Mouse (Mus musculus) ovary, postnatal 14 days (tissue): ENCODE results near the gene Echdc2.
"Not testable (repeated sequence)": the region's sequence is repeated elsewhere in the genome, so short reads cannot be mapped to it uniquely, and the experiment has no call there.

Experiments
- DNase-seq: peaks from one replicate; pipeline ENCODE4 v3.0.0; 2022; ENCODE audit warnings: low spot score

Echdc2 gene

DNA sequence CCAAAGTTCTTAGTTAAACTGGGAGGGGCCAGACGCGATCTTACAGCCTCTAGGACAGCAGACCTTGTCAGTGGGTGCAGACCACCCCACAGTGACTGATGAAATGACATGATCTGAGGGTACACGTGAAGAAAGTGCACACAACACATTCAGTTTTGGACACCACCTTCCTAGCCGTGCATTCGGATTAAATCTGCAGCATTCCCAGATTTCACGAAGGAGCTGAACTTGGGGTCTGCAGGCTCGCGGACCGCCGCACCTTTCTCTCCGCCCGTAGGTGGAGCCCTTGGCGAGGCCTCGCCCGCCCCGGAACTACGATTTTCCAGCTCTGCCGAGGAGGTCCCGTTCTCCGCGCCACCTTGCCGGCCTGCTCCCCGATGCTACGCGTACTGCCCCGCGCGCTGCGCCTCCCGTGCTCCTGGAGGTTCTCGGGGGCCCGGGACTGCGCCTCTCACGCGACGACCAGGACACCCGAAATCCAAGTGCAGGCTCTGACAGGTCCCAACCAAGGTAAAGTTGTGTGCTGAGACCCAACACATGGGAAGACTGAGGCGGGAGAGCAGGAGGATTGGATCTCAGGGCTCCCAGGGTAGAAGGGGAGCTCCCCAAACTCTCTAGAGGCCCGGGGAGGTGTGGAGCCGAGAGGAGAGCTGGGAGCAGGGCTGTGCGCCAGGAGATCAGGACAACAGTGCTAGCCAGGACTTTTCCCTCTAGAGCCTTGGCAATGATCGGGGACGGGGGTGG, at the start of gene Echdc2:
Gene Echdc2 (plus strand): TSS at position 286 of the 744 bp plus-strand sequence.
- DNase-seq = peak; percentile 42

DNA sequence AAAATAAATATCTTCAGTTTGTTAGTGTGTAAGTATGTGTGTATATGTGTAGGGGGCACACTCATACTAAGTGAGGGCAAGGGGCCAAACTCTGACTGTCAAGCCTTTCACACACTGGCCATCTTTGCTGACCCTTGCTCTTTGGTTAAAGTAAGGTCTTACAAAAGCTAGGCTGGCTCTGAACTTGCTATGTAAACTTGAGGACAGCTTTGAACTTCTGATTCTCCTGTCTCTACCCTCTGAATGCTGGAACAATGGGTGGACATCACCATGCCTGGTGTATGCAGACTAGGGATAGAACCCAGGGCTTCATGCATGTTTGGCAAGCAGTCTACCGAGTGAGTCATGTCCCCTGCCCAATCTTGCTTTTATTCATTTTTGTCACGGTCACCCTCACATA, 48.8 kb upstream of the Echdc2 start:
- no peak for DNase-seq

GRCm38 (mm10) chr4:108117488-108117887, 47.7 kb upstream of the Echdc2 start:
- DNase-seq = no peak

DNA sequence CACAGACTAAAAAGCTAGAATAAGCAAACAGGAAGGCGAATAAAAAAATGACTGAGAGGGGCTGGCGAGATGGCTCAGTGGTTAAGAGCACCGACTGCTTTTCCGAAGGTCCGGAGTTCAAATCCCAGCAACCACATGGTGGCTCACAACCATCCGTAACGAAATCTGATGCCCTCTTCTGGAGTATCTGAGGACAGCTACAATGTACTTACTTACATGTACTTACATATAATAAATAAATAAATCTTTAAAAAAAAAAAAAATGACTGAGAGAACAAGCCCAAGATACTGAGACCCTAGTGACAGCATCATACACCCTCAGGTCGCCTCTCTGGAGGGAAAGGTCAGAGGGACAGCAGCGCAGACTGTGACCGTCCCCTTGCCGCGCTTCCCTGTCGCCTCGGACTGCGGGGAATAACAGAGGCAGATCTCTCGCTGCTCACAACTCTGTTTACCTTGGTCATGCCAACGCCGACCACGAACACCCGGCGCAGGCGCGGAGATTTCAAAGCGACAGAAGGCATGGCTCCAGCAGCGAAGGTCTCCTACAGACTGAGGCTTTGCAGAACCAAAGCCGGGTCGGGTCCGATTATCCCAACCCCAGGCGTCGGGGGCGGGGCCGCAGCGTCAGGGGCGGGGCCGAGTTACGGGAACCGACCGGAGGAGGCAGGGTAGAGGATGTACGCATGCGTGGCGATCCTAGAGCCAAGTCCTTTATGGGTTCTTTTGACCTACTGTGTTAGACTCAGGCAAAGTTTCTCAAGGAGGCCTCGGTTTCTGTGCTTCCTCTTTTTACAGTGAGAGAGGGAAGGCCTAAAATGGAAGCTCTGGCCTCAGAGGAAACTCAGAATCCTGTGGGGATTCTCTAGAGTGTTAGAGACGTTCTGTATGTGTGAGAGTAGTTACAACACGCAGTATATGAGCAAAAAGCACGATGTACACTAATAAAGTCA, 47.0 kb upstream of the Echdc2 start:
- DNase-seq = peak; percentile 92

DNA sequence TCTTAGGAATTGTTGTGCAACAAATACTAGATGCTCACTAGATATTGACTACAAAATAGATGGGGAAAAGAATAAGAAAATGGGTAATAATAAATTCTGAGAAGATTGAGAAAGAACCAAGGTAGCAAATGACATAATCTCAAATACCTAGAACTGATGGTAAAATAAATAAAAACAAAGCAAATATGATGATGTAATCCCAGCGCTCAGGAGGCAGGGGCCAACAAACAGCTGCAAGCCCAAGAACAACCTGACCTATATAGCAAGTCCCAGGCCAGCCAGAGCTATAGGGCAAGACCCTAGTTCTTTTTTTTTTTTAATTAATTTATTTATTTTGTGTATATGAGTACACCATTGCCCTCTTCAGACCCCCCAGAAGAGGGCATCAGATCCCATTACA, 41.1 kb upstream of the Echdc2 start:
- DNase-seq = no peak

- DNase-seq = no peak
These were observed 39.0 kb upstream of the Echdc2 start for GRCm38 (mm10) chr4:108126260-108126659.

GRCm38 (mm10) chr4:108127516-108127915, 37.7 kb upstream of the Echdc2 start:
- DNase-seq = no peak

DNA sequence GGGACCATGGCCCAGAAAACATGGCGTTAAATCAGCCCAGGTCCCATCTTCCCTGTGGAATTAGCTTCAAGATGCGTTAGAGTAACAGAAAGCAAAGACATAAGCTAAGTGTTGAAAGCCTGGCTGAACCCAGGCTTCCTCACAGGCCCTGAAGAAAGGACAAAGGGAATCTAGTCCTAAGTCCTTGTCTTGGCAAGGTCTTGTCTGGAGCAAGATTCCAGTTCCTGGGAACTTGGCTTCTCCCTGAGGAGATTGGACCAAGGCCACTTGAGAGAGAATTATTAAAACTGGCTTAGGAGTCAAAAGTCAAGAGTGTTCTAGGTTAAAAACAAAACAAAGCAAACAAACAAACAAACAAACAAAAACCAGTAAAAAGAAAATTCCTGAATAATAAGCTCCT, 36.9 kb upstream of the Echdc2 start:
- no peak for DNase-seq

DNA sequence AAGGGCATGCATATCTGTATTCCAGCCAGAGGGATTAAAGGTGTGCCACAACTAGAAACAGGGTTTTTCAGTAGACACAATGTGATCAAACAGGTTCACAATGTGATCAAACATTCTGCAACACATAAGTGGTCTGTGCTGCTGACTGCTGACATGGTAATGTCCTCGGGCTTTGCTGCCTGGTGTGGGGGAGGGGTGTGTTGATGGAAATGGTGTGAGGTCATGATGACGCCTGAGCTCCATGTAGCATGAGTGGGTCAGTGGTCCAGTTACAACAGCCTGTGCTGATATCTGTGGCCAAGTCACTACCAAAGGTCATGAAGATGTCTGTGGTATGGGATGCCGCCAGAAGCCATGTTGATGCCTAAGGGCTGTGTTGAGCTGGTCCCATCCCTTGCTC, 34.8 kb upstream of the Echdc2 start:
- no peak for DNase-seq

- no peak for DNase-seq
These were observed 28.3 kb upstream of the Echdc2 start for GRCm38 (mm10) chr4:108136938-108137337.

DNA sequence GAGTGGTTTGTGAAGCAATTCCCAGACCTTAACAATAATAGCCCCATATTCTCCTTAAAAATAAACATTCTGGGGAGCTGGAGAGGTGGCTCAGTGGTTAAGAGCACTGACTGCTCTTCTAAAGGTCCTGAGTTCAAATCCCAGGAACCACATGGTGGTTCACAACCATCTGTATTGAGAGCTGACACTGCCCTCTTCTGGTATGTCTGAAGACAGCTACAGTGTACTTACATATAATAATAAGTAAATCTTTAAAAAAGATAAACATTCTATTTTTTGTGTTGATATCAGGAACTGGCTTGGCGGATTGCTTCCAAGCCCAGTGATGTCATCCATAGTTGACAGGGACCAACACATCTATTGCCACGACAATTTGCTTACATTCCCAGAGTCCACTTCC, 22.1 kb upstream of the Echdc2 start:
- not testable (repeated sequence) for DNase-seq

- DNase-seq = no peak
These were observed 21.5 kb upstream of the Echdc2 start for GRCm38 (mm10) chr4:108143778-108144177.

DNA sequence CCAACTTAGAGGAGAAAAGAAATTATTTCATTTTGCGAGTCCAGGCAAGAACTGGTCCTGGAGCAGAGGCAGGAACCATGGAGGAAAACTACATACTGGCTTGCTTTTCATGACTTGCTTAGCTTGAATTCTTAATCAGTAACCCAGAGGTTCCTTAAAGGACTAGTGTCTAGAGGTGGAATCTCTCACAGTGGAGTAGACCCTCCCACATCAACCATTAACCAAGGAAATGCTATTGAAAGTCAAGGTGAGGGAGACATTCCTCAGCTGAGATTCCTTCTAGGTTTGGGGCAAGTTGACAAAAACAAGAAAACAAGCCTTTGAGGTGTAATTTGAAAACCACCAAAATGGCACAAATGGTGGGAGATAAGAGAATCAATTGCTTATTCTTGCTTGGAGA, 20.4 kb upstream of the Echdc2 start, which contains the start of gene Scp2:
Gene Scp2 (minus strand): TSS at position 119 of the 400 bp plus-strand sequence.
- no peak for DNase-seq

- not testable (repeated sequence) for DNase-seq
These were observed 19.7 kb upstream of the Echdc2 start for GRCm38 (mm10) chr4:108145554-108145953.

DNA sequence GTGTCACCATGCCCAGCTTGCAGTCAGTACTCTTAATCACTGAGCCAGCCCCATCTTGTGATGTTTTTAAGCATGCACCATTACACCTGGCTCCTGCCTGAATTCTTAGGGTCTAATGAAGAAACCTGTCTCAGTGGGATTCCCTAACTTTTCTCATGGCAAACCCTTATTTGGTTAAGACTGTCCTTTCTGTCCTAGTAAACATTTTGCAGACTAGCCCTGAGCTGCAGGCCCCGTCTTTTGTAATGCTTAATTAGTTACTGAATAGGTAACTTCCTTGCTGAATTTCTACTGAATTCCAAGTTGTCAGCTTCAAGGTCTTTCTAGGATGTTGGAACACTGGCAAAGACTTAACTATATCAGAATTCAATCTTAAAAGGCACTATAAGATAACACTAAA, 10.1 kb upstream of the Echdc2 start:
- not testable (repeated sequence) for DNase-seq

GRCm38 (mm10) chr4:108161936-108162335, 3.3 kb upstream of the Echdc2 start:
- no peak for DNase-seq

DNA sequence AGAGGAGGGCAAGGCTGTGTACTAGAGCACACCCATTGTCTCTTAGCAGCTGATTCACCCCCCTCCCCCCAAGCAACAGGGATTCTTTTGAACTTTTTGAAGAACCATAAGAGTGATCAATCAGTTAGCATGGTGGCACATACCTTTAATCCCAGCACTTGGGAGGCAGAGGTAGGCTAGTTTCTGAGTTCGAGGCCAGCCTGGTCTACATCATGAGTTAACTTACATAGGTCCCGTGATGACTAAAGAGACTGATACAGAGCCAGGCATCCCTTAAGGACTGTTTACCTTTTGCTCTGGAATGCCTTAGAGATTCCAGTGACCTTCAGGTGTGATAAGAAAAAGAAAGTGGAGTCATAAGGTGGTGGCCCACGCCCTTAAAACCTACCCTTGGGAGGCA, 1.9 kb upstream of the Echdc2 start:
- DNase-seq = no peak

- no peak for DNase-seq
These were observed 1.6 kb downstream of the Echdc2 start for GRCm38 (mm10) chr4:108166874-108167273.

- no peak for DNase-seq
These were observed 2.8 kb downstream of the Echdc2 start for GRCm38 (mm10) chr4:108168056-108168455.

DNA sequence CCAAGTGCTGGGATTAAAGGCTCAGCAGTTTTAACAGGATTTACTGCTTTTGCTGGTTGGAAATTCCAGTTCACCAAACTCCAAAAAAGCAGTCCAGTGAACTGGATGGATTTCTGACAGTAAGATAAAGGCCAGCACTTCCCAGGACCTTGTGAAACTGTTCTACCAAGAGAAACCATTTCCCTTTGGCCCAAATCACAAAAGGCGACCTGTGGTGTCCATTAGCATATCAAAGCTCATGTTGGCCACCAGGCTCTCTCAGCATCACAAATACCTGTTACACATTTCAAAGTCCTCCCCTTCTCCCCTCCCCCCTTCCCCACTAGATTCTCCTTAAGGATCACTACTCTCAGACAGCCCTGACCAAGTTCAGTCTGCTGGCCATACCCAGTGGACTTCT, 17.0 kb downstream of the Echdc2 start:
- DNase-seq = no peak

DNA sequence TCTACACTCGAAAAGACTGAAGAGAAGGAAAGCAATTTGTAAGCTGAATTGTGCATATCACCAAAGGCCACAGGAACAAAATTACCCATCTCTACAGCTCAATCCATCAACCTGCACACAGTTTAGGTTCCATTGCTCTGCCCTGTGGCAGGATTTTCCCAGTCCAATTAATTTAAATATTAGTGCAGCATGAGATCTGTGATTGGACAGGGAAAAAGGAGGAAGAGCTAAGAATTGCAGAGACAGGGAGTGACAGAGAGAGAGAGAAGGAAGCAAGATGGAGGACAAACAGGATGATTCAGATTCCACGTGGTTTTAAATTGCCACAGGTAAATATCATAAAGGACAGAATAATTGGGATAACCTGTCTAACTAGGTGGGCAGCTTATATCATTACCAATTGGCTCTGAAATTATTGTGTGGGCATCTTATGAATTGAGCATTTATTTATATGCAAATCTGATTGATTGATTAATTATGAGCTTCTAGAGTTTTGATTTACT, 27.6 kb downstream of the Echdc2 start:
- no peak for DNase-seq

DNA sequence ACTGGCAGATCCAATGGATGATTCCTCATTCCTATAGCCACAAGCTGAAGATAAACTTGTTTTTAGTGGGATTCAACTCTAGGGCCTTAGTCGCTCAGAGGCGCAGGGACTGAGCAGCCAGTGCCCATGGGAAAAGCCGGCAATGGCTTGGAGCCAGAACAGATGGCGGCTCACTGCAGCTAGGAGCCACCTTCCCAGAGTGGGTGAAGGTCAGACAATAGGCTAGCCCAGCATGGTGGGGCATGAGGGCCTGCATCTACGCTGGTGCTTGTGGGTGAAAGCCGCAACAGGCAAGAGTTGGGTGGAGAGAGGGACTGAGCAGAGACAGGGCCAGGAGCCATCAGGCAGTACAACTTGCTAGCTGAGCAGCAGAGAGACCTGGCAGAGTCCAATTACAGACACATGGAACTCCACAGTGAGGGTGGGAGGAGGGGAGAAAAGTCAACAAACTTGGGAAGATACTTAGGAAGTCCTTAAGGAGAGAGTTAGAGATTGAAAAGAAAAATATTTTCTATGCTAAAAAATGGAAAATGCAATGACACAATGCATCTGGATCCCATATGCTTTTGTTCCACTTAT, 31.1 kb downstream of the Echdc2 start:
- DNase-seq = no peak
